Mouse (Mus musculus) midbrain, postnatal 0 days (tissue): Measurements from ENCODE around the gene Carhsp1. TPM values are rescaled to one million over a fixed set of nuclear protein-coding genes. Genes with fewer than 3 reads are reported as not detected.

Experiments used
- ATAC-seq: fragments of 200-750 bp; cut with Nextera tagmentation; 2 replicates; pipeline ENCODE4 v1.8.0; 2017; ENCODE audit warnings: moderate number of reproducible peaks, mild to moderate bottlenecking, moderate TSS enrichment, moderate library complexity; ENCODE audit not compliant: low FRiP score
- DNase-seq: peaks from one replicate; pipeline ENCODE4 v3.0.0-alpha.2; 2015; ENCODE audit warnings: low spot score
- H3K27ac ChIP-seq: fragments of 300-500 bp; sonication (generic); 2 replicates; pipeline ENCODE4 v1.5.1; 2014; ENCODE audit warnings: low read depth, mild to moderate bottlenecking, low read length, mixed read lengths
- H3K27me3 ChIP-seq: fragments of 300-500 bp; sonication (generic); 2 replicates; pipeline ENCODE4 v1.6.1; 2014; ENCODE audit warnings: low read length, control low read depth, mixed read lengths; ENCODE audit not compliant: insufficient read depth
- H3K36me3 ChIP-seq: fragments of 300-500 bp; sonication (generic); 2 replicates; pipeline ENCODE4 v1.6.1; 2014; ENCODE audit warnings: low read length, control low read depth, mixed read lengths; ENCODE audit not compliant: insufficient read depth
- H3K4me1 ChIP-seq: fragments of 300-500 bp; sonication (generic); 2 replicates; pipeline ENCODE4 v1.6.1; 2014; ENCODE audit warnings: mild to moderate bottlenecking, control low read depth, antibody characterized with exemption, low read length, mixed read lengths; ENCODE audit not compliant: insufficient read depth
- H3K4me2 ChIP-seq: fragments of 300-500 bp; sonication (generic); 2 replicates; pipeline ENCODE4 v1.6.1; 2014; ENCODE audit warnings: low read depth, mild to moderate bottlenecking, low read length, mixed read lengths; ENCODE audit not compliant: poor library complexity, severe bottlenecking
- H3K4me3 ChIP-seq: fragments of 300-500 bp; sonication (generic); 2 replicates; pipeline ENCODE4 v1.5.1; 2014; ENCODE audit warnings: low read depth, mild to moderate bottlenecking, low read length, moderate library complexity
- H3K9ac ChIP-seq: fragments of 300-500 bp; sonication (generic); replicated peaks from 2 replicates; pipeline ENCODE4 v1.6.1; 2014; ENCODE audit warnings: mild to moderate bottlenecking, low read length, moderate library complexity, mixed read lengths; ENCODE audit not compliant: poor library complexity, severe bottlenecking
- H3K9me3 ChIP-seq: fragments of 300-500 bp; sonication (generic); 2 replicates; pipeline ENCODE4 v1.6.1; 2016; ENCODE audit warnings: low read length, control low read depth
- CTCF ChIP-seq: IDR thresholded peaks from 2 replicates; pipeline ENCODE4 v1.5.1; 2016; ENCODE audit warnings: antibody characterized with exemption, mild to moderate bottlenecking
- WGBS: fragments of 180-500 bp; shearing (Covaris S2); extraction: QIAGEN DNeasy Blood & Tissue Kit; methylation state at CpG from one replicate; pipeline ENCODE4 v1.1.7; 2014; 5-methylcytosine and 5-hydroxymethylcytosine counted together
- polyA plus RNA-seq: library from polyadenylated mRNA; unstranded; fragments of >200 nt; fragmentation: Nextera tagmentation; extraction: Ambion mirVana; gene quantifications from 2 replicates; pipeline ENCODE4 v1.2.1, GENCODE M21; 2015
- total RNA-seq: library from RNA; depleted of rRNA; stranded (reverse); fragments of >200 nt; gene quantifications from 2 replicates; pipeline ENCODE4 v1.2.3, GENCODE M21; 2014

The Carhsp1 gene
- total and polyA plus RNA-seq, 2 experiments from 2014 or later = 98.5 to 117 TPM

GRCm38 (mm10) chr16:8711998-8712397, 40.0 kb upstream of the Carhsp1 start:
- TF ChIP-seq CTCF = peak; percentile 13; the same call in 1 of the 2 replicates
- Histone ChIP-seq H3K4me3 (no peak overlapping the region), H3K27ac (no peak overlapping the region), H3K9me3 (no peaks in the 10 kb centered on the region), H3K9ac (no peak overlapping the region), H3K4me1 (no peaks in the 10 kb centered on the region), H3K4me2 (no peak overlapping the region), H3K27me3 (no peaks in the 10 kb centered on the region), H3K36me3 (peaks cover 42% of the 10 kb centered on the region)
- DNase-seq (peak; percentile 19), ATAC-seq (no peak)
- 55% methylated on average over 9 of the region's 9 CpGs for WGBS

DNA sequence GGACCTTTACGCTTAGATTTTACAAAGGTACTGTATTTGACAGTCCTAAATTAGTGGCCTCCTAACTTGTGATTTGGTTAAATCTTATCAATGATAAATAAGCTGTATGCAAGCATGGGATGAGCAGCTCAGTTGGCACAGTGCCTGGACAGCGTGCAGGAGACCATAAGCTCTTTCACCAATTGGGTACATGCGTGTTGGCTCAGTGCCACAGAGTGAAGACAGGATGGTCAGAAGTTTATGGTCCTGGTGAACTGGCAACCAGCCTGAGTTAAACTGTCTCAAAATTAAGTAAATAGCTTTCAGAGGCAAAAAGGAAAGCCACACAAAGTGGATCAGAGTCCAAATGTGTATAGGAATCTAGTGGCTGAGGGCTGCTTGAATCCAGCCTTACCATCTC, 28.6 kb upstream of the Carhsp1 start:
- Histone ChIP-seq H3K9ac (no peak overlapping the region), H3K9me3 (no peaks in the 10 kb centered on the region), H3K4me3 (no peak overlapping the region), H3K36me3 (peaks cover 72% of the 10 kb centered on the region), H3K4me1 (no peaks in the 10 kb centered on the region), H3K27ac (no peak overlapping the region), H3K4me2 (no peak overlapping the region), H3K27me3 (no peaks in the 10 kb centered on the region)
- ATAC-seq = no peak
- no peak for TF ChIP-seq CTCF
- 87% methylated on average over 3 of the region's 3 CpGs for WGBS
- DNase-seq = peak; percentile 51

- Histone ChIP-seq H3K4me2 (no peak overlapping the region), H3K4me1 (no peaks in the 10 kb centered on the region), H3K27me3 (no peaks in the 10 kb centered on the region), H3K9me3 (no peaks in the 10 kb centered on the region), H3K4me3 (no peak overlapping the region), H3K27ac (no peak overlapping the region), H3K9ac (no peak overlapping the region), H3K36me3 (peaks cover 78% of the 10 kb centered on the region)
- WGBS = 87% methylated on average over 8 of the region's 8 CpGs
- ATAC-seq = no peak
- TF ChIP-seq CTCF = no peak
- DNase-seq = no peak
These were observed 27.6 kb upstream of the Carhsp1 start for GRCm38 (mm10) chr16:8699556-8699955.

DNA sequence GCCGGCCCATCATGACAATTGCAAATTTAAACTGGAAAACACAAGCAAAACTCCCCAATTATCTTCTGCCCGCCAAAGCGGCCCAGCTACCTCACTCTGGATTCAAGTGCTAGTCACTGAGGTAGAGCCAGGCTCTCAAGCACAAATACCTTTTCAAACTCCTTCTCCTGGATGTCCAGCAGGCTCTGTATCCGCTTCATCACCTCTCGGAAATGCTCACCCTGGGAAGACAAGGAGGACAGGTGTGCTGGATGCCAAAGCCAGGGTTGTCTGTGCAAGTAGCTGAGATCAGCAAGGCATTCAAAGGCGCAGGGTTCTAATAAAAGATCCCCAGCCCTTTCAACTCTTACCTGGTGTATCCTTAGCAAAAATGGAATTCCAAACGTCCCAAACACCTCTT, 19.3 kb upstream of the Carhsp1 start:
- H3K27ac ChIP-seq = no peak overlapping the region
- WGBS = 94% methylated on average over 7 of the region's 7 CpGs
- H3K36me3 ChIP-seq = peaks cover 66% of the 10 kb centered on the region

GRCm38 (mm10) chr16:8689979-8690656, 18.2 kb upstream of the Carhsp1 start:
- 78% methylated on average over 11 of the region's 11 CpGs for WGBS
- peaks cover 60% of the 10 kb centered on the region for H3K36me3 ChIP-seq

More for the DNA sequence above, 19.3 kb upstream of the Carhsp1 start:
- no peak for TF ChIP-seq CTCF
- DNase-seq (no peak), ATAC-seq (no peak)
- H3K4me2 ChIP-seq = no peak overlapping the region
- no peak overlapping the region for H3K4me3 ChIP-seq
- H3K4me1 ChIP-seq = no peaks in the 10 kb centered on the region
- H3K27me3 ChIP-seq = no peaks in the 10 kb centered on the region
- no peaks in the 10 kb centered on the region for H3K9me3 ChIP-seq
- no peak overlapping the region for H3K9ac ChIP-seq

GRCm38 (mm10) chr16:8687559-8688112, 15.7 kb upstream of the Carhsp1 start:
- DNase-seq = no peak
- no peak for ATAC-seq

More at GRCm38 (mm10) chr16:8689979-8690656, 18.2 kb upstream of the Carhsp1 start:
- no peak for TF ChIP-seq CTCF
- DNase-seq (peak; percentile 84), ATAC-seq (peak; percentile 56)
- Histone ChIP-seq H3K9me3 (no peaks in the 10 kb centered on the region), H3K27me3 (no peaks in the 10 kb centered on the region), H3K4me1 (no peaks in the 10 kb centered on the region), H3K9ac (no peak overlapping the region), H3K27ac (peak overlapping the region; percentile 20; the same call in 1 of the 2 replicates), H3K4me3 (no peak overlapping the region), H3K4me2 (no peak overlapping the region)

More at GRCm38 (mm10) chr16:8687559-8688112, 15.7 kb upstream of the Carhsp1 start:
- Histone ChIP-seq H3K27ac (no peak overlapping the region), H3K9ac (no peak overlapping the region), H3K4me2 (no peak overlapping the region), H3K27me3 (no peaks in the 10 kb centered on the region), H3K36me3 (peaks cover 43% of the 10 kb centered on the region), H3K4me3 (no peak overlapping the region), H3K9me3 (no peaks in the 10 kb centered on the region), H3K4me1 (no peaks in the 10 kb centered on the region)
- TF ChIP-seq CTCF = no peak
